Mouse (Mus musculus) CD8-positive naive resting alpha-beta T cell, adult 2 months (primary cell): ENCODE measurements around the gene Dnaic1.

ENCODE experiments used
- DNase-seq, 2 experiments: peaks; one replicate each; pipeline ENCODE4 v3.0.0; 2022; ENCODE audit warnings: low read depth in 2 of 2, low spot score in 2 of 2

Gene Dnaic1

DNA sequence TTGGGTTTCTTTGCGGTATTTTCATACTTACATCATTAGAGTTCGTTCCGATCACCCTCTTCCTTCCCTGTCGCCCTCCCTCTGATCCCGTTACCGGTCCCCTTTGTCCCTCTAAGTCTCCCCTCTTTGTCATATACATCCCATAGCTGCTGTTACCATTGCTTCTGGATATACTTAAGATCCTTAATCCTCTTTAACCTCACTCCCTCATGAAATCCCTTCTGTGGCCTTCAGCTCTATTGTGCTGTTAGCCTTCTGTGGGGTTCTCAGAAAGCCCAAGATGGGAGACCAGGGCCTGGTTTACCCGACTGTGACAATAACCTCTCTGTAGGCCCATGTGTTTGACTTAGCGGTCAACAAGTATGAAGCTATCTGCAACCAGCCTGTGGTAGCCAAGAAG lies 65.1 kb downstream of the Dnaic1 start:
- DNase-seq = no peak

DNA sequence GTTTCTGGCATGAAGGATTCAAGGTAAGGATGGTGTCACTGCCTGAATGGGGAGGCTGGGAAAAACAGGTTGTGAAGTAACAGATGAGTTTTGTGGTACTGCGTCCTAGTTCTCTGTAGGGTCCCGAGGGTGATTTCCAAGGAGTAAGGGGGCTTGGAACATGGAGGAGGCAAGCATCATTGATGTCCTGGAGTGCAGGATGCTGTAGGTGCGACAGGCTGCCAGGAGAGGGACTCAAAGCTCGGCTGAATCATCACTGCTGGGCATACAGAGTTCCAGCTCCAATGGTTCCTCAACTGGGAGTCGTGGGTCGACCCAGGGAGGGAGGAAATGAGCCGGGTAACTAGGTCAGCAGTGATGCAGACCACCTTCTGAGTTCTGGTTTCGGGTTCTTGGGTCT lies 65.6 kb downstream of the Dnaic1 start:
- DNase-seq = no peak

DNA sequence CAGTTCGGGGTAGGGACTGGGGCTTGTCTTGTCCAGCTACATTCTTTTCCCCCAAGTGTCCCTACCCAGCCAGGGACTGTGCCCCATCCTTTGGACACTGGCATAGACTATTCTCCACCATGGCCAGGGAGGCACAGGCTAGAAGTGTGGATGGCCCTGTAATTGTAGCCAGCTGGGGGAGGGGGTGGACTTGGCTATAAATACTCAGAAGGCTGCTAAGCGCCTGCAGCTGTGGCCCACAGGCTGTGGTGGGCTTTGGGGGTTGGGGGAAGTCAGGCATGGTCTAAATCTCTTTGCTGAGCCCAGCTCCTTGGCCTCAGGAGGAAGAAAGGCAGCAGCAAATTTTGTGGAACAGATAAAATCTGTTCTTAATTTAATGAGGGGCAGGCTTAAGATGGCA lies 66.3 kb downstream of the Dnaic1 start:
- DNase-seq = no peak

DNA sequence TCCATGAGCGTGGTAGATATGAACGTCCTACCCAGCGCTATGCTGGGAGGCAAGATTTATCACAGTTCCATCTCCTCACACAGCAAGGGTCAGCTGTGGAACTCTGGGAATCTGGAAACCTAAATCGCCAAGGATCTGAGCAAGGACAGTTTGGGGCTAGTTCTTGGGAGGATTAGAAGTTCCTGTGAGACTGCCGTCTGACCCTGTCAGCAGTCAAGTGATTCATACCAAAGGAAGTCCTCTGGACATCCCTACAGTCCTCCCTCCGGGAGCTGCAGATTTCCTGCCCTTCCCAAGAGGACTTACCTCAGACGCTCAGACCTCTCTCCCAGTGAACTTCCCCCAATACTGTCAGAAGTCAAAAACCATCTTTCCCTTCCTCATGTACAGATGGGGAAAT lies 66.8 kb downstream of the Dnaic1 start:
- DNase-seq = no peak

DNA sequence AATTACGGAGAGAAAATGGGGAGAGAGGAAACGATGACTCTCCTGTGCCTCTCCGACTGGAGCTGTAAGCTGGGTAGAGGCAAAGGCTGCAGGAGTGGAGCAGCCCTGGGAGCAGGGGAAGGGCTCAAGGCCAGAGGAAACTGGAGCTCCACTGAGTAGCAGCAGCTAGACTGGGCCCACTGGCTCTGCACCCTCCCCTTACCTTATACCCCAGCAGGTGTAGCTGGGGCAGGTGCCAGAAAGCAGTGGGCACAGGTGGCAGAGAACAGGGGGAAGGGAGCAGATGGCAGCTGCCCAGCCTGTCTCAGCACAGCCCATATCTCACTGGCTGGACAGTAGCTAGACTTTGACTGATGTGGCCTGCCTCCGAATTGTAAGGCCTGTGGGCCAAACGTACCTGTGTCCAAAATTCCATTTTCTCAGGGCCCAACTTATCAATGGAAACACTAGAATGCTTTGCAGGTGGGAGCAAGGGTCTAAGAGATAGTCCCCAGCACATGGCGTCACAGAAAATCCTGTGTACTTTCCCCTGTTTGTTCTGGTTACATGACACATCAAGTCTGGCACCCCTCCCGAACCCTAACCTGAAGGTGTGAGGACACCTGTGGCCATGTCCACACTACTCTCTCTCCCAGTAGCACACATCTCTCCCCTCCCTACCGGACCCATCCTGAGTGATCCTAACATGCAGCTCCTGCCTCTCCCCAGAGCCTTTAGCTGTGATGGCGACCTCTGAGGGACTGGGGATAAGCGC lies 67.5 kb downstream of the Dnaic1 start:
- DNase-seq = no peak

DNA sequence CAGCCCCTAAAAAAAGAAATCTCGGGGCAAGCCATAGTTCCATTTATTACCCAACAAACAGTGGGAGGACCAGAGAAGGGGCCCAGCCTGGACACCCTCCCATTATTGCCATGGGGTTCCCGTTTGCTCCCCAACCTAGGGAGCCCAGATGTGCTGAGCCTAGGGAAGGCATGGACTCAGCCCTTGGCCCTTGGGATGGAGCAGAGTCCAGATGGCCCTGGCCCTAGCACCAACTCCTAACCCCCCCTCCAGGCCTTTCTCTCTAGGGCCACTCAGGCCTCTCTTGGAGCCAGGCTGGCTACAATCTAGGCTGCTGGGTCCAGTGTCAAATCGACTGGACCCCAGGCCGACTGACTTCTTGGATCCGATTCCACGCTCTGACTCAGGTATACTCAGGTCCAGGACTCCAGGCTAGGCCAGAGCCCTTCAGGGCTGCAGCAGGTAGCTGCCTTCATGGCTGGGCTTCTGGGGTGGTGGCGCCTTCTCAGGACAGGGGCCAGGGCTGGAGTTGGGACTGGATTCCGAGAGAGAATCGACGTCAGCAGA lies 68.7 kb downstream of the Dnaic1 start:
- DNase-seq = no peak

DNA sequence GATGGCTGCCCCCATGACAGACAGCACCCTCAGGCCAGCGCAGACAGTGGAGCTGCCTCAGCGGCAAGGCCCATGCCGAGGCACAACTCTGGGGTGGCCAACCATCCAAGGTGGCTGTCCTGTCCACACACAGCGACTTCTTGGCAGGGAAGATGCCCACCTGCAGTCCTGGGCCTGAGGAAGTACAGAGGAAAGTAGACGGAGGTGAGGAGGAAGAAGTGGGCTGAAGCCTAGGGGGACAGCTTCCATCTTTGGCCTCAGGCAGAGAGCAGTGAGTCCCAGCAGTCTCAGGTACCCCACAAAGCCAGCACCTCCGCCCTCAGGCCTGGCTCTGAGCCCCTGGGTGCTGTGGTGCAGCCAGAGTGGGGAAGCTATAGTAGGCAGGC lies 69.2 kb downstream of the Dnaic1 start:
- no peak for DNase-seq

DNA sequence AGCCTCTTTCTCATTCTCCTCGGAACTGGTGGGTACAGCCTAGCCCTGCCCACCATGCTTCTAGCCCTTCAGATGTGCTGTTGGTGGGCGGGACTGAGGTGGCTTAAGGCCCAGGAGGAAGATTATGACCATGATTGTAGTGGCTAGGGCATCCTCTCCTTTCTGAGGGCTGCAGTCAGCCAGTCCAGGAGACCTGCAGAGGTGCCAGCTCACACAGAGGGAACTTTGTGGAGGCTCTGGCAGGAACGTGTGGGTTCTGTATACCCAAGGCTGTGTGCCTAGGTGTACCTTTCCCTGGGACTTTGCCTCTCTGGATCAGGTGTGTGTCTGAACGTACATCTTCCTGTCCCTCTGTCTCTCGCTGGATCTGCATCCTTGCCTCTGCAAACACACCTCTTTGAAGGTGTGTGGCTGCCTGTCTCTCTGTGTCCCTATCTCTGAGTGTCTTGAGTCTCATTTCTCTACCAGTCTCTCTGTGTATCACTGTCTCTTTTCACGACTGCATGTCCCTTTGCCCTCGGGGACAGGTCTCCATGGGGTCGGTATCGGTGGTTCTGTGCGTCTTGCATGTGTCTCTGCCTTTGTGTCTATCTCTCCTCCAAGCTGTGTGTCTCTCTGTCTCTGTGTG lies 69.8 kb downstream of the Dnaic1 start:
- DNase-seq = peak in 1 of 2 experiments; percentile 11

DNA sequence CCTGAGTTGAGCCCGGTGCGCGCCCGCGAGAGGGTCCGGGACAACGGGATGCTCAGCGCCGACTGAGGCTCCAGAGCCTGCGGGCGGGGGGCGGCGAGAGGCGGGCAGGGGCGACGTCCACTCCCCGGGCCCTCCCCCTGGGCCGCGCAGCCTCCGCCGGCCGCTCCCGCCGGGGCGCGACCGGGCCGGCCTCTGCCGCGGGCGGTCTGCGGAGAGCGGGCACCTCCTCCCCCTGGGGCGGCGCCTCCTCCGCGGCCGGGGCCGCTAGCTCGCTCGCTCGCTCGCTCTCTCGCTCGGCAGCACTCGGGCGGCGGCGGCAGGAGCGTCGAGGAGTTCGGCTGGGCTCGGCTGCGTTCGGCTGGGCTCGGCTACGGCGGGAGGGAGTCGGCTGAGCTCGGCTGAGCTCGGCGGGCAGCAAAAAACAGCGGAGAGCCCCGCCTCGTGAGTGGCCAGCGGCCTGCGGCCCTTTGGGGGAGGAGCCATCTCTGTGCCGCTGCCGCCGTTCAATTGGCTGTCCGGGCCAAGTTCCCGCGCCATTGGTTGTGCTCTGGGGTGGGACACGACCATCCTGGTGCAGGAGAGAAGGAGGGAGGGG lies 70.4 kb downstream of the Dnaic1 start, which contains the start of gene Enho:
Gene Enho (minus strand): TSS at position 412 of the 595 bp plus-strand sequence.
- DNase-seq = peak; percentile 72 to 83

DNA sequence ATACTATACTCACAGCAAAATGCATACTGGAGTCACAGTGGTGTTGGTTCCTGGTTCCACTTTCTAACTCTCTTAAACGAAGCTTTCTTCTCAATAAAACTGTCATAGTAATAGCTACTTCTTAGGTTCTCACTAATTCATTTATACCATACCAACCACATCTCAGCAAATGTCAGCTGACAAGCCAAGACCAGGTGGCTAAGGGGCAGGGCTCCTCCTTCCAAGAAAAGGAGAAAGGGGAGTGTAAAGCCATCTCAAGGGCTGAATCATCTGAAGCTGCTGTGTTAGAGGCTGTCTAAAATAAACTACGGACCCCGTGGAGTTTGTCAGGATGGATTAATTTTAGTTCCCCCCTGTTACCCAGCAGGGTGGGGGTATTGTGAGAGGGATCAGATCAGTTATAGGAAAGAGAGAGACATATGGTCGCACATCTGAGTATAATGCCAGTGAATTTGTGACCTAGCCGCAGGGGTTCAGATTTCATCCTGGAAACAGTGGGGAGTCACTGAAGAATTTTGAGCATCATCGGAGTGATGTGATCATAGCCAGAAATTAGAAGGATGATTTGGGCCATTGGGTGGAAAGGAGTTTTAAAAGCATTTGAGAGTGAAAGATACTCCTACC lies 71.7 kb downstream of the Dnaic1 start:
- no peak for DNase-seq

DNA sequence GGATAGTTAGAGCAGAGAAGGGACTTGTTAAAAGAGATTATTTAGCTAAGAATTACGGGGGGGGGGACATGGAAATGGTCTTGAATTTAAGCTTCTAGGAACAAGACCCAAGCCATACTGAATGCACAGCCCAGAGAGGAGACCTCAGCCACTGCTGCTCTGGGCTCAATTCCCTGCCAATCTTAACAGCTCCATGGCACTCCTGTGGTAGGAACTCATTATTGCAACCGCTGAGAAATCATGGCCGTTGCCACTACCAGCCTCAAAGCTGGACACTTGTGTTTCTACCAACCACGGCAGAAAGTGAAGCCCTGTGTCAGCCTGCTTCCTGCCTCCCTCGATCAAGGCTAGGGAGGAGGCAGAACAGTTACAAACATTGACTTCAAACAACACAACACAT lies 75.9 kb downstream of the Dnaic1 start:
- no peak for DNase-seq

DNA sequence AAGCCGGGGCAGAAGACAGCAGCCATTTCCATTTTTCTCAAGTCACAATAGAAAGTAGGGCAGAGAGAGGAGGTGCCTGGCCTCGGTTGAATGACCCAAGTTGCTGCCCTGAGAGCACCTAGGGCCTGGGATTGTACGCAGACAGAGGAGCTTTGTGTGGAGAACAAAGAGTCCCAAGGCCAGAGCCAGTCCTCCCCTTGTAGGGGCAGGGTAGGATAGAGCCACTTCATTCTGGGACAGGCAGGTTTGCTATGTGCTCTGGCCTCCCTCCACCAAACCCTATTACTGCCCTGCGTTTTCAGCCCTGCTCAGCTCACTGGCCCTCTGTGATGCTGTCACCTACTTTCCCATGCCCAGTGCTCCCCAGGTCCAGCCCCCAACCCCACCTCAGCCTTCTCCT lies 78.6 kb downstream of the Dnaic1 start:
- DNase-seq = no peak

DNA sequence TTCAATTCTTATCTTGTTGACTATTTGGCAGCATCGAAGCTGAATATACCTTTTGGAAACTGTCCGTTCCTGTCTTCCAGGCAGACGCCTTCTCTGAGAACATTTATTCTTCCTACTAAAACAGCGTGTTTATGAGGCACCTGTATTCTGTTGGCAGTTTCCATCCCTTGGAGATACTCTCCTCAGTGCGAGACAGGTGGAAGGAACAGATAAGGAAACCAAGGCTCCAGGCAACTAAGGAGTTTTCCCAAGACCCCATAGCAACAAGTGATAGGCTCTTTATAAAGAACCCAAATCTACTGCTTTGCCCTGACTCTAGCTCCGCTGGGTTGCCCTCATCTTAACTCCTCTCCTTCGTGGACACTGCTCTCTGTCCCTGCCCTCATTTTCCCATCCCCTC lies 79.1 kb downstream of the Dnaic1 start:
- no peak for DNase-seq

DNA sequence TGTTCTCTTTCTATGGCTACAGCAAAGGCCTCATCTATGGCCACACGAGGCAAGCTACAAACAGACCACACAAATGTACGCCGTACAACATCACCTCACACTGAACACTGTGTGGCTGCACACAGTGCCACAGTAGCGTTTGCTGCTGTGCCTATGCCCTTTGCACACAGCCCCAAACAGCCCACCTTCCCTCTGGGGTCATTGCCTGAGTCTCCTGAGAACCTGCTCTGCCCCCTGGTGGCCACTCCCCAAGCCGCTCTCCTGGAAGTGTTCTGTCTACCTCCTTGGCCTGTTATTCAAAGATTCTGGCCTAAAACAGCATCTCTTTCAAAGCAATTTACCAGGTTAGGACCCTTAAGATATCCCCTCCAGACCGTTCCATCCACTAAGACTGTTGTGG lies 83.7 kb downstream of the Dnaic1 start:
- DNase-seq = peak; percentile 37 to 51

DNA sequence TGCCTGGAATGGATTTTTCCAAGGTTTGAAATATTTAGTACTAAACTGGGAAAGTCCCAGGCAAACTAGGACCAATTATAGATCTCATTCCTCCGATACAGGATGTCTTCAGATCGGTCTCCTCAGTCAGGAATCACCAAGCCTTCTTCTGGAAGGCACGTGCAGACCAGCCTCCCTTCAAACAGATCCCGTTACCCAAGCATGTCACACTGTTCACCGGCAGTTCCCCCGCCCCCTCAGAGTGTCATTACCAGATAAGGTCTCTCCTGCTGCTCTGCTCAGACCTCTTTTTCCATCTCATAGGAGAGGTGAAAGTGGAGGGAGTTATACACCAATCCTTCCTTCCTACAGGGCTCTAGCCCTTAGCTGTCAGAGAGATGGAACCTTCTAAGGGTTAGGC lies 84.2 kb downstream of the Dnaic1 start:
- DNase-seq = no peak

DNA sequence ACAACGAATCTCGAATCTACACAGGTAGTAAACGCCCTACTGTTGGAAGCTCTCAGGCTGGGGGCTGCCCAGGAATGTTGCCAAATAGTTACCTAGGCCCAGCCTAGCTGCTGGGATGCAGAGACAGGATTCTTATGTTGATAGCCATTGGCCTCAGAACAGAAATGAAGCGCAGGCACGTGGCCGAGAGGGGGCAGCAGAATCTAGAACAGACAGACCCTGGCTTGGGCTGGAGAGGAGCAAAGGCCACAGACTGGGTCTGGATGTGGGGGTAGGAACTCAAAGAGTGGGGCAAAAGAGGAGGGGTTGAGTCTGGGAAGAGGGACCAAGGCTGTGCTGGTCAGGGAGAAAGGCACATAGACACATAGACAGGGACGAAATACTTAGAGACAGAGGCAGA lies 84.6 kb downstream of the Dnaic1 start:
- DNase-seq = no peak

DNA sequence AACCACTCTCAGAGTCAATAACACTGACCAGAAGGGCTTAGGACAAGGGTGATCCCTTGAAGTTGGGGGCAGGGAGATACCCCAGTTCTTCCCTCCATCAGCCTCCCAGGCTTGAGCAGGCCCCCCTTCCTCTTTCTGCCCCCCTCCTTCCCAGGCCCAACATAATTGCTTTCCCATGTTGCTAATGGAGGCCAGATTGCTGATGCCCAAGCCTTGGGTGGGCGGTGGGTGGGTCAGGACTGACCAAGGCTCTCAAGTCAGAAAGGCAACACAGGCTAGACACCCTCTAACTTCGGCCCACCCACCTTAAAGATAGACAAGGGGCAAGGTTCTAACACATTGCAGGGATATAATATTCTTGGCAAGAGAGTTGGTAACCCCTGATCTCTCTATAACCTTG lies 86.0 kb downstream of the Dnaic1 start:
- no peak for DNase-seq

DNA sequence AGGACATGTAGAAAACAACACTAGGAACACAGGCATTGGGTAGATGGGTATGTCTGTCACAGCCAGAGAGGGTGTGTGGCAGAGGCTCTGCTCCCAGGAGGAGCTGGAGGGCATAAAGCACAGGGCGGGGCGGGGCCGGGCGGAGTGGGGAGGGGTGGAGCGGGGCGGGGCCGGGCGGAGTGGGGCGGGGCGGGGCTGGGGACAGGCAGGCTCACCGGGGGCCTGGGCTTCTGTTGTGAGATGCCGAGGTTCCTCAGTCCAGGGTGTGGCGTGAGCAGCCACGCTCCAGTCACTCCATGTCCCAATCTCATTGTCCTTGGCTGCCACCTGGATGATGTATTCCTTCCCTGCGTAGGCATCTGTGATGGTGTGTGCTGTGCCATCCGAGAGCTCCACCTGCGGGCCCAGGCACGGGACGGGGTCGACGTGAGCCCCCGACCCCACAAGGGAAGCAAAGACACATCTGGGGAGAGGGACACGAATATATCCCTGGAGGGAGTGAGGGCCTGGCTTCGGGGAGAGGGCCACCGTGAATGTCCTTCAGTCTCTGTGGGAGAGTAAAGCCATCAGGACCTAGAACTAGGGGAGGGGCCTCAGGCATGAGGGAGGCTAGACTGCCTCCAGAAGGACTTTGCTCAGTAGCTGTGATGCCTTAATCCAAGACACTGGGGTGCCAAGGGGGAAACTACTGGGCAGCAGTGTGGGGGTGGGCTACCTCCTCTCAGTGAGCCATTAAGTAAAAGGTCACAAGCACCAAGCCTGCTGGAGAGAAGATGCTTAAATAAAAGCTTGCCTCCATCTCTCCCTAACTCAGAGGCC lies 89.2 kb downstream of the Dnaic1 start:
- DNase-seq = no peak

DNA sequence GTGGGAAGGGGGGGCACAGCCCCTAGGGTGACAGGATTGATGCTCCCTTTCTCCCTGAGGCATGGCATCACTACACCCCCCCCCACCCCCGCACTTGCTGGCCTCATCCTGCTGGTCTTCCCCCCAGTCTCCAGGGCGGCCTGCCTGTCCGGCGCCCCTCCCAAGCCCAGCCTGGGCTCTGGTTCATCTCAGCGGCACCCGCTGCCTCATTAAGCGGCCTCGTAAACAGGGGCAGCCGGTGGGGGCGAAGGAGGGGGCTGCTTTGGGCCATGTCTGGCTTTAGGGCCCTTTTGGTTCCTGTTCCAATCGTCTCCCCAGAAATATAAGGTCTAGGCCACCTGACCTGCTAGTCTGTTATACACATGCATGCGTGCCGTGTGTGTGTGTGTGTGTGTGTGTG lies 90.0 kb downstream of the Dnaic1 start:
- DNase-seq = no peak

DNA sequence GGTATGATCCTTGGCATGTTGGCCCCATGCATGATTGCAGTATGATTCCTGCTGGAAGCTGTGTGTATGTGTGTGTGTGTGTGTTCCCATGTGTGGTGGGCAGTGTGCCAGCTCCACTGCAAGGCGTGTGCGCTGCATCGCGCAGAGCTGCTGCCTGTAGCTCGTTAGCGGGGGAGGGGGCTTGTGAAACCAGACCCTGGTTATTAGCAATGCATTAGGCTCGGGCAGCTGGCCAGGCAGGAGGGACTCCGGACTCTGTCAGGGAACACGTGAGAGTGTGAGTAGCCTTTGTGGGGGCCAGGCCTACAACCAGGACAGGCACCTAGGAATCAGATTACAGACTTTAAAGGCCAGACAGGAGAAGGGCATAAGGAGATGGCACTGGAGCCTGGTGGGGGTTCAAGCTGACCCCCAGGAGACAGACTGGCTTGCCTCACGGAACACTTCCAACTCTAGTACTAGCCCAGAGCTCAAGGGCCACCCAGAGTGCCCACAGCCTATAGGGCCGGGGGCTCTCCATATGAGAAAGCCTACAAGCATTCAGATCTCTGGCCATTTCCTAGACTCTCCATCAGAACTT lies 91.4 kb downstream of the Dnaic1 start:
- no peak for DNase-seq

DNA sequence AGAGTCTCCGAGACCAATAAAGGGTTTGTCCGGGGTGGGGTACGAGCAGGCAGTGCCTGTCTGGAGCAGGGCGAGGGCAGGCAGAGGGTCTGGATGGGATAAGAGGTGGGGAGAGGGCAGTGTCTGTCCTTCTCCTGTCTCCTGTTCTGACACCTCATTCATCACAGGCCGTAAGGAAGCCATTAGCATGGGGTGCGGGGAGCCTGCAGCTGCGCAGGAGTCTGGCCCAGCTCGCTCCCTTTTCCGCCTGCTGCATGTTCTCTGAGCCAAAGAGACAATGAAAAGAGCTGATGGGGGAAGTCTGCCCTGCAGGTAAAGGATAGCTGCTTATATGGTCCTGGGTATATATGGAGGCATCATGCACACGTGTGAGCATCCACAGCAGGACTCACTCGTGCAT lies 93.1 kb downstream of the Dnaic1 start:
- DNase-seq = no peak
